Mouse (Mus musculus): ENCODE measurements around the gene Tmed10.

GRCm38 (mm10) chr12:85290633-85291032 lies 84.0 kb downstream of the Tmed10 start:
- no peak for TF ChIP-seq MAX (IDR thresholded peaks at IDR 0.05; ENCODE audit: low read length)
- TF ChIP-seq MEF2A (IDR thresholded peaks at IDR 0.05; ENCODE audit: borderline replicate concordance, low read depth, low read length): no peak
- TF ChIP-seq CTCF (conservative IDR thresholded peaks at IDR 0.05 in 1 of 2, IDR thresholded peaks at IDR 0.05 in 1 of 2; ENCODE audit: low read depth in 2 of 2, low read length in 2 of 2): no peak
- no peak for TF ChIP-seq POLR2AphosphoS2 (IDR thresholded peaks at IDR 0.05; ENCODE audit: low read depth, low read length)
- TF ChIP-seq NRF1 (IDR thresholded peaks at IDR 0.05; ENCODE audit: low read depth, low read length): no peak
- no peak for TF ChIP-seq MXI1 (IDR thresholded peaks at IDR 0.05; ENCODE audit: low read depth, low read length)
- TF ChIP-seq EP300 (IDR thresholded peaks at IDR 0.05; ENCODE audit: low read length): no peak
- TF ChIP-seq POLR2A (IDR thresholded peaks at IDR 0.05; ENCODE audit: low read depth, low read length): no peak
- no peak for TF ChIP-seq TBP (conservative IDR thresholded peaks at IDR 0.05; ENCODE audit: low read depth, low read length)
- no peak for TF ChIP-seq SIN3A (IDR thresholded peaks at IDR 0.05; ENCODE audit: low read length)
- TF ChIP-seq NELFE (IDR thresholded peaks at IDR 0.05; ENCODE audit: low read depth, low read length): no peak
- no peak for TF ChIP-seq RAD21 (IDR thresholded peaks at IDR 0.05; ENCODE audit: low read depth, low read length)
- TF ChIP-seq HCFC1 (IDR thresholded peaks at IDR 0.05; ENCODE audit: low read depth, low read length): no peak

All from CH12.LX (cell line).